Mouse (Mus musculus) liver, embryonic 14.5 days (tissue): ENCODE results near the gene Ssr1. TPM values are rescaled to one million over a fixed set of nuclear protein-coding genes. Genes with fewer than 3 reads are reported as not detected.

Experiments used
- ATAC-seq: fragments of 200-750 bp; cut with Nextera tagmentation; 2 replicates; pipeline ENCODE4 v1.8.0; 2017; ENCODE audit warnings: moderate number of reproducible peaks, mild to moderate bottlenecking, moderate library complexity; ENCODE audit not compliant: insufficient read depth
- DNase-seq, 3 experiments: peaks; one replicate each; pipeline ENCODE4 v3.0.0-alpha.2; 2012 to 2013; ENCODE audit warnings: low read depth in 3 of 3, low spot score in 3 of 3
- H3K27ac ChIP-seq: fragments of 300-500 bp; sonication (generic); 2 replicates; pipeline ENCODE4 v1.5.1; 2014; ENCODE audit warnings: moderate library complexity, mild to moderate bottlenecking, control low read depth, inconsistent platforms
- H3K27me3 ChIP-seq: fragments of 300-500 bp; sonication (generic); 2 replicates; pipeline ENCODE4 v1.6.1; 2014; ENCODE audit warnings: mild to moderate bottlenecking, low read length, moderate library complexity; ENCODE audit not compliant: control insufficient read depth, insufficient read depth
- H3K36me3 ChIP-seq: fragments of 300-500 bp; sonication (generic); replicated peaks from 2 replicates; pipeline ENCODE4 v1.6.1; 2014; ENCODE audit warnings: low read depth; ENCODE audit not compliant: control insufficient read depth, insufficient read depth
- H3K4me1 ChIP-seq, 2 experiments: fragments of 200-500 bp in 1 of 2; fragments of 300-500 bp in 1 of 2; sonication (generic) in 1 of 2; replicated peaks; 2 replicates each; pipeline ENCODE4 v1.6.1; 2012 to 2014; ENCODE audit warnings: antibody characterized with exemption in 1 of 2, inconsistent platforms in 1 of 2, low read length in 1 of 2; ENCODE audit not compliant: control insufficient read depth in 2 of 2, insufficient read depth in 2 of 2
- H3K4me2 ChIP-seq: fragments of 300-500 bp; sonication (generic); 2 replicates; pipeline ENCODE4 v1.6.1; 2014; ENCODE audit warnings: low read depth, mild to moderate bottlenecking, control low read depth, moderate library complexity
- H3K4me3 ChIP-seq, 2 experiments: fragments of 200-500 bp in 1 of 2; fragments of 300-500 bp in 1 of 2; sonication (generic) in 1 of 2; 2 replicates each; pipeline ENCODE4 v1.5.1; 2012 to 2014; ENCODE audit warnings: low read depth in 2 of 2, low read length in 2 of 2, mild to moderate bottlenecking in 2 of 2, control low read depth in 1 of 2, inconsistent platforms in 1 of 2, moderate library complexity in 1 of 2; ENCODE audit not compliant: insufficient read depth in 1 of 2
- H3K9ac ChIP-seq: fragments of 300-500 bp; sonication (generic); replicated peaks from 2 replicates; pipeline ENCODE4 v1.6.1; 2014; ENCODE audit warnings: mild to moderate bottlenecking, control low read depth, moderate library complexity
- H3K9me3 ChIP-seq: fragments of 300-500 bp; sonication (generic); 2 replicates; pipeline ENCODE4 v1.6.1; 2016; ENCODE audit warnings: low read length, mixed read lengths; ENCODE audit not compliant: control insufficient read depth
- CTCF ChIP-seq: IDR thresholded peaks from 2 replicates; pipeline ENCODE4 v1.5.1; 2016; ENCODE audit warnings: antibody characterized with exemption, low read depth, control low read depth
- EP300 ChIP-seq: IDR thresholded peaks from 2 replicates; pipeline ENCODE4 v1.6.1; 2016; ENCODE audit warnings: antibody characterized with exemption, low read depth
- WGBS: fragments of 180-500 bp; shearing (Covaris S2); extraction: QIAGEN DNeasy Blood & Tissue Kit; methylation state at CpG from one replicate; pipeline ENCODE4 v1.1.7; 2014; ENCODE audit not compliant: insufficient replicate concordance; 5-methylcytosine and 5-hydroxymethylcytosine counted together
- polyA plus RNA-seq, 2 experiments: library from polyadenylated mRNA; depleted of rRNA in 1 of 2; stranded (reverse) in 1 of 2; unstranded in 1 of 2; fragments of >200 nt; fragmentation: Nextera tagmentation in 1 of 2; extraction: Ambion mirVana in 1 of 2; gene quantifications; 2 replicates each; pipeline versions ENCODE4 v1.2.1 to v1.2.3; 2012 to 2014

Ssr1 gene
- polyA plus RNA-seq, 2 experiments, result 17.0 to 74.3 TPM

DNA sequence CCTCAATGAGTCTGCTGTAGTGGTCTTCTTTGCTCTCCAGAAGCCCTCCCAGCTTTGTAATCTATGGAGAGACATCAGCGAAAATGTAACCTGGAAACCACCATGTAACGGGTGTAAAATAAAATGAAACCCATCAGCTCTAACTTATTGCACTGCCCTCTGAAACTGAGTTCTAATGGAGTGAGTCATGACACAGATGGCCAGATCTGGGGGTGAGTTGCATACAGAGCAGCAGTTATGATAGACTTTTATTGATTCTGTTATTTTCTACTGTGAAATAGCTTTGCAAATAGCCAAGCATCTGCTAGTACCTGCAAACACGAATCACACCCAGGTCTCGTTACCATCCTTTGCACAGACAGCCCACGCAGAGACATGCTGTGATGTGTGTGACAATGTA, 18.4 kb upstream of the Ssr1 start:
- no peak overlapping the region for H3K4me3 ChIP-seq
- ATAC-seq (no peak), DNase-seq (no peak)
- H3K27me3 ChIP-seq, result no peaks in the 10 kb centered on the region
- H3K36me3 ChIP-seq, result no peaks in the 10 kb centered on the region
- no peak overlapping the region for H3K27ac ChIP-seq
- H3K9me3 ChIP-seq, result no peaks in the 10 kb centered on the region
- no peak overlapping the region for H3K9ac ChIP-seq
- TF ChIP-seq EP300 (no peak), CTCF (no peak)
- peaks cover 6 to 14% of the 10 kb centered on the region in 2 experiments for H3K4me1 ChIP-seq
- H3K4me2 ChIP-seq, result no peak overlapping the region
- WGBS, result 82% methylated on average over 5 of the region's 5 CpGs

DNA sequence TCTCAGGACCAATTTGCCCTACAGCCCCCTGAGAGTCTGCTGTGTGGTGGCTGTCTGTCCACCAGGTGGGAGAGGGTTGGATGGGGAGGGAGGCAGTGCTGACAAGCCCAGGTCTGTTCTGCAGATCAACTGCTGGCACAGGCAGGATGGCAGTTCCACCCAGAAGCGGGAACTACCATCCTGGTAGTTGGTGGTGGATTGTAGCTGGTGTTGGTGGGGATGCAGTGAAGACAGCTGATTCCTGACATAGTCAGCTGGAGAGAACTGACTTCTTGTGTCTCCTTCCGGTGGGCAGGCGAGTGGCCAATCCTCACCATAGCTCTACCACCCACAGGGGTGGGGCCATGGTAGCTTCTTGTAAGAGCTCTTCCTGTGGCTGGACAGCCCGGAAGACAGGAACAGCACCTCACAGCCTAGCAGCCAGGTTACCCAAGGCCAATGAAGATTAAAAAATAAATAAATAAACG, 16.5 kb upstream of the Ssr1 start:
- 18% methylated on average over 5 of the region's 5 CpGs for WGBS
- no peak overlapping the region for H3K4me3 ChIP-seq
- peak overlapping the region; percentile 34 for H3K9ac ChIP-seq
- no peaks in the 10 kb centered on the region for H3K9me3 ChIP-seq
- H3K4me1 ChIP-seq, result peaks cover 6 to 14% of the 10 kb centered on the region in 2 experiments
- H3K36me3 ChIP-seq, result no peaks in the 10 kb centered on the region
- peak overlapping the region; percentile 29 for H3K27ac ChIP-seq
- DNase-seq (peak in 1 of 3 experiments; percentile 33), ATAC-seq (peak; percentile 81)
- H3K27me3 ChIP-seq, result no peaks in the 10 kb centered on the region
- peak overlapping the region; percentile 41 for H3K4me2 ChIP-seq
- TF ChIP-seq CTCF (no peak), EP300 (no peak)

- Histone ChIP-seq H3K36me3 (no peaks in the 10 kb centered on the region), H3K9me3 (no peaks in the 10 kb centered on the region), H3K4me1 (peaks cover 6 to 14% of the 10 kb centered on the region in 2 experiments), H3K4me2 (peak overlapping the region; percentile 41), H3K4me3 (no peak overlapping the region), H3K9ac (peak overlapping the region; percentile 34), H3K27ac (peak overlapping the region; percentile 29), H3K27me3 (no peaks in the 10 kb centered on the region)
- ATAC-seq (peak; percentile 83), DNase-seq (peak in 1 of 3 experiments; percentile 31)
- 0 out of 2 replicates have a peak, but pooled peaks have one; percentile 28 for TF ChIP-seq EP300
- no peak for TF ChIP-seq CTCF
- 14% methylated on average over 5 of the region's 5 CpGs for WGBS
Measured at GRCm38 (mm10) chr13:38009721-38010408, 15.8 kb upstream of the Ssr1 start.

DNA sequence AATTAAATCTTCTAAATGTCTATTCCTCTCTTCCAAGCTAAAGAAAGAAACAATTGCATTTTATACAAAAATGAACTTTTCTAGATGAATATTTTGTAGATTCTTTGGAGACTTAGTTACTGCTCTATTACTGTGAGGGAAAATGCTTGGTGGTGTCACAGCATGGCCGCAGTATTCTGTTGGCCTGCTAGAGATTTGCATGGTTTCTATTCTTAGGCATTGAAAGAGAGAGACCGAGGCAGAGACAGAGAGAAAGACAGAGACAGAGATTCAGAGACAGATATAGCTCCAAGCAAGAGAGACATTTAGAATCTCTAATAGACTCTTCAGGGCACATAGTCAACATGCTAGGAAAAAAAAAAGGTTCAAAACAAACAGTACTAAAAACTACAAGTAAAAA, 14.0 kb upstream of the Ssr1 start:
- Histone ChIP-seq H3K9ac (no peak overlapping the region), H3K36me3 (no peaks in the 10 kb centered on the region), H3K4me2 (no peak overlapping the region), H3K4me1 (peaks cover 6 to 14% of the 10 kb centered on the region in 2 experiments), H3K9me3 (no peaks in the 10 kb centered on the region), H3K4me3 (no peak overlapping the region), H3K27me3 (no peaks in the 10 kb centered on the region), H3K27ac (no peak overlapping the region)
- no peak for DNase-seq
- 70% methylated on average over 2 of the region's 2 CpGs for WGBS
- no peak for TF ChIP-seq CTCF
- no peak for TF ChIP-seq EP300
- no peak for ATAC-seq

DNA sequence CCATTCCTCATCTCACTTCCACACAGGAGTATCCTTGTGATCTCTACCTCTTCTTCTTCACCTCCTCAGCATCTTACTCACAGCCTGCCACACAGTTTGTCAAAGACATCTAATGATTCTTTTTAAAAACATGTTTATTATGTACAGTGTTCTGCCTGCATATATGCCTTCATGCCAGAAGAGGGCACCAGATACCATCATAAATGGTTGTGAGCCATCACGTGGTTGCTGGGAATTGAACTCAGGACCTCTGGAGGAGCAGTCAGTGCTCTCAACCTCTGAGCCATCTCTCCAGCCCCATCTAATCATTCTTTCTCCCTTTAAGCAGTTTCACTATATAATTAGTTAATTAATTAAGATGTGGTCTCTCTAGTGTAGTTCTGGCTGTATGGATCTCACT, 8.4 kb upstream of the Ssr1 start:
- no peaks in the 10 kb centered on the region for H3K36me3 ChIP-seq
- 48% methylated on average over 1 of the region's 1 CpGs for WGBS
- no peaks in the 10 kb centered on the region; the same call in 1 of the 2 replicates for H3K27me3 ChIP-seq
- no peak overlapping the region for H3K4me2 ChIP-seq
- TF ChIP-seq EP300 (no peak), CTCF (peak; percentile 62)
- ATAC-seq (no peak), DNase-seq (no peak)
- peaks cover 14 to 20% of the 10 kb centered on the region in 2 experiments for H3K4me1 ChIP-seq
- H3K9me3 ChIP-seq, result no peaks in the 10 kb centered on the region
- no peak overlapping the region for H3K9ac ChIP-seq
- H3K4me3 ChIP-seq, result no peak overlapping the region
- H3K27ac ChIP-seq, result no peak overlapping the region
